Mouse (Mus musculus) layer of hippocampus, postnatal 36 days (tissue): ENCODE data around the gene Zfp850. TPM values are rescaled to one million over a fixed set of nuclear protein-coding genes. Genes with fewer than 3 reads are reported as not detected.
A peak's percentile ranks its signal among the peaks of the same experiment; 100 is the strongest.
"Not testable (repeated sequence)": the region's sequence is repeated elsewhere in the genome, so short reads cannot be mapped to it uniquely, and the experiment has no call there.

Experiments used
- DNase-seq, 2 experiments: peaks; one replicate each; pipeline ENCODE4 v3.0.0; 2022
- total RNA-seq, 2 experiments: library from RNA; stranded (reverse); gene quantifications; 2 replicates each; pipeline ENCODE4 v1.2.3; 2021

Gene Zfp850
- total RNA-seq = 1 to 10 TPM; 5.7 to 6.8 TPM

DNA sequence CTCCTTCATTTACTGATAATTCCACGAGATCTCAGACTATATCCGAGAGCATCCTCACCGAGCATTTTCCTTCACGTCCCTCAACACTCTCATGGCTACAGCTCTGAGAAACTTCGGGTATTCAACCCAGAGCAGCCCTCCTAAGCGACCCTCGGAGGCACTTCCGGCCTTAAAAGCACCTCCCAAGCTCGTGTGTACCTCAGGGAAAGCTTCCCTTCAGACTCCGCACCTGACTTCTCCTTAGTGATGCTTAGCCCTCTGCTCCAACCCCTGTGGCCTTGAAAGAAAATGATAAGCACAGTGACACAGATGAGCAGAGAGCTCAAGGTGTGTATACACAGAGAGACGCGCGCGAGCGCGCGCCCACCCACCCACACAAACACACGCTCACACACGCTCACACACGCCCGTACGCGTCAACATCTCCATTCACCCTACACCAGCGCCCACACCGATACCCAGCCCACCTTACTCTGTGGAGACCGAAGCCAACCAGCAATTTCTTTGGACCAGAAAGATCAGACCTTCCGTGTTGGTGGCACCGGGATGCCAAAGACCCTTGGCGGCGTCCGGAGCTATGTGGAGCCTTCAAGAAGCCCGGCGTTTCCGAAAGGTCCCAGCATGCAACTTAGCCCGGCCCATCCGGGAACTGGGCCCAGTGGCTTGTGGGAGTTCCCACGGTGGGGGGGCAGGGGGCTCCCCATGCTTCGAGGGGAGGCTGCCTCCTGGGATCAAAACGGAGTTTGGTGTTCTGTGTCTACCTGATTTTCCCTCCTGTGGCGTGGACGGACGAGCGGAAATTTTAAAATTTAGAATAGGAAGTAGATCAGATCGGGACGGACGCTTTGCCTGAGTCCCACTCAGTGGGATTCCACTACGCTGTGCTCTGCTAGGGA lies at the start of gene Zfp850:
Gene Zfp850 (minus strand): TSS at position 567 of the 896 bp plus-strand sequence.
- peak; percentile 82 to 83 for DNase-seq

DNA sequence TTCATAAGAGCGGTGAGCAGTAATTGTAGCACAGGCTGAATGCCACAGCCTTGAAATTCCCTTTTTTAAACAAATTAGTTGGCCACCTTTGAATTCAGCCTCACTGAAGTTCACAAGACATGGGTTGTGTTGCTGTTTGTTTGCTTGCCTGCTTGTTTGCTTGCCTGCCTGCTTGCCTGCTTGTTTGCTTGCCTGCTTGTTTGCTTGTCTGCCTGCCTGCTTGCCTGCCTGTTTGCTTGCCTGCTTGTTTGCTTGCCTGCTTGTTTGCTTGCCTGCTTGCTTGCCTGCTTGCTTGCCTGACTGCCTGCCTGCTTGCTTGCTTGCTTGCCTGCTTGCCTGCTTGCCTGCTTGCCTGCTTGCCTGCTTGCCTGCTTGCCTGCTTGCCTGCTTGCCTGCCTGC lies 46.1 kb upstream of the Zfp850 start:
- no peak for DNase-seq

DNA sequence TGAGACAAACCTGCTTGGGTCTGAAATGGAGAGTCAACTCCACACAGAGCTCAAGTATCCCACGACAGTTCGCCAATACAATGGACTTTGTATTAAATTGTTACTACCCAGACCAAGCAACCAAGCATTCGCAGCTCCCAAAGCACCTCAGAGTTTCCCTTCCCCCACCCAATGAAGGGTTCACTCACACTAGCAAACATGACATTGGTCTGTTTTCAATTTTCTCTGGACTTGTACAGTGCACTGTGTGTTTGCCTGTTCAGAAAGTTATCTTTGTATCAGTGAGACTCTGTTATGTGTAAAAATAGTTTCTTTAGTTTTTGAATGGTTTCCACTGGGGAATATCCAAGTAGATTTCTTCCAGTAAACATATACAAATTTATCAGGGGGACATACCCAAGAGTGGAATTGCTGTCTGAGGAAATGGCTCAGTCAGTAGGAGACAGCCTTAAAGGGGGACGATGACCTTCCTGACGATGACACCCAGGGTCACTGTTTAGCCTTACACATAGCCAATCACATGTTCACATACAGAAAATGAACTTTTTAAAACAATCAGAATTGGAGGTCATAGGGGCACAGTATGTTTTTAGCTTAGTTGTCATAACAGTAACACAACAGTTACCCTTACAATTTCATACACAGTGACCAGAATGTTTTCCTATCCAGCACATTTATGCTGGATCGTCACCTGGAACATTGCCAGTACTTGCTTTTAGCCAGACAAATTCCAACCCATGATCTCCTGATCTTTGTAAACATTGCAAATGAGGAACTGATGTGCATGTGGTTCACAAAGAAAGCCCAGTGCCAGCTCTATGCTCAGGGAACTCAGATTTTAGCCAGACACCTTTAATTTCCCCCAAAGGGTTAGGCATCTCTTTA lies 39.4 kb upstream of the Zfp850 start:
- no peak for DNase-seq

GRCm38 (mm10) chr7:28050584-28050983 lies 36.7 kb upstream of the Zfp850 start:
- DNase-seq = no peak

GRCm38 (mm10) chr7:28049476-28050409 lies 35.8 kb upstream of the Zfp850 start, which contains the start of gene Psmc4:
Gene Psmc4 (minus strand): TSS chr7:28050101.
- peak; percentile 97 to 98 for DNase-seq

DNA sequence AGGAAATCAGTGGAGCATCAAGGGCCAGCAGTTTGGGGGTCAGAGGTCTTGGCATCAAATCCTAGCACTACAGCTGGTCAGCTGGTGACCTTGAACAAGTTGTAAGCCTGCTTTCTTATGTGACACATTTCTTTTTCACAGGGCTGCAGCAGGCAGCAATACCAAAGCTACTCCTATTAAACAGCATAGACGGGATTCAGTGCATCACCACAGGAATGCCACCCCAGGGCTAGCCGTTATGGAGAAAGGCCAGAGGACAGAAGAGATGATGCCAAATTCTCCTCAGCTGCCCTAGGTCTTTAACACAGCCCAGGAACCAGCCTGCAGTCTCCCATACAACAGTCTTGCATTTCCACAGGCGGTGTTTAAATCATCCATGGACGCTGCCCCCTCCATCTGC lies 30.6 kb upstream of the Zfp850 start:
- no peak for DNase-seq

DNA sequence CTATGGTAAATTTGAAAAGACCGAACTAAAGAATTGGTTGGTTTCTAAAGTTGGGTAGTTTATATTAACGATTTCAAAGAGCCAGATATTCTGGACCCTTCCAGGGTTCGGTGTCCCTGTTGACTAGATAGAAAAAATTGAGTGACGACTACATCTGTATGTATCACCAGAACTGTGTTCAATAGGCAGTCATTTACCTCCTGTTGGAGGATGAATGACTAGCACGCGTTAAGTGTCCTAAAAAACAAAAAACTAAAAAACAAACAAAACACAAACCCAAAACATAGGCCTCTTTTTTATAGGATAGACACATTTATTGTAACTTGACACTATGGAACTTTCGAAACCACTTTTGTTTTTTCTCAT lies 513 bp upstream of the Zfp850 start:
- no peak for DNase-seq

DNA sequence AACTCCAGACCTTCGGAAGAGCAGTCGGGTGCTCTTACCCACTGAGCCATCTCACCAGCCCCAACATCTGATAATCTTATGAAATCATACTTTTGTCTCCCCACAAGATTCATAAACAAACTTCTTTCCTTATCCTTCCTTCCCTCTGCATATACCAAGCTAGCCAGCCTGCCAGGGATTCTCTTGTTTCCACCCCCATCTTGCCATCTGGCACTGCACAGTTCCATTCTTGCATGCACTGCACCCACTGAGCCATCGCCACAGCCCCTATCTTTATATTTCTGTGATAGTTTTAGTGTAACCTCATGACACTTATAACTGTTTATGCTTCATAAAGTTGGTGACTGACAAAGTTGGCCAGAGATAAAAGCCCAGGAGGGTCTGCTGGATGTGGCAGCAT lies 3.6 kb downstream of the Zfp850 start:
- DNase-seq = peak; percentile 47

- DNase-seq = no peak
These were observed 31.7 kb downstream of the Zfp850 start for GRCm38 (mm10) chr7:27982197-27982596.

DNA sequence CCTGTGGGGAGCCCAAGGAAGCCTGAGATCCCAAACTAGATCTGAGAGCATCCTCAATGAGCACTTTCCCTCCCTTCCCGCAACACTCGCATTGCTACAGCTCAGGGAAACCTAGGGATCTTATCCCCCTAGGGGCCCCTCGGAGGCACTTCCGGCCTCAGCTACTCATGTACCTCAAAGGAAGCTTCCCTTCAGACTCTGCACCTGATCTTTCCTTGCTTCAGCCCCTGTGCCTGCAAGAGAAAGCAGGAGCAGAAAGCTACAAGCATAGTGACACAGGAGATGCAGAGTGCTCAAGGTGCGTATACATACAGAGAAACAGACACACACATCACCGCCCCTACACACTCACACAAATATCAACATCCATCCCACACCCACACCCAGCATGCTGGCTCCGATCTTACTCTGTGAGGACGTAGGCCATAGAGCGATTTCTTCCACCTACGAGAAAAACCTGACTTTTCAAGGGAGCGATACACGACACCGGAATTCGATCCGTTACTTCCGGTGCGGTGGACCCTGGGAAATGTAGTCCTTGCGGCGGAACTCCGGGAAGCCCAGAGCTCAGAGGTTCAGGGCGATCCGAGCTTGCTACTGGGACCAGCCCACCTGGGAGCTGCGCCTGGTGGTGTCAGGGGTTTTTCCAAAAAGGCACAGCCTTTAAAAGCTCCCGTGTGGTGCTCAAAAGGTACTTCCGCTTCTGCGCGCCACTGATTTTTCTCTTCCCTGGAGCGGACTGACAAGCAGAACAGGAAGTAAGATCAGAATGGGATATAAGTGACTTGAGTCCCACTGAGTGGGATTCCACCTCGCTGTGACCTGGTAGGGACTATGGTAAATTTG lies 35.0 kb downstream of the Zfp850 start, which contains the start of gene Zfp780b:
Gene Zfp780b (minus strand): TSS at position 489 of the 846 bp plus-strand sequence.
- DNase-seq = peak; percentile 72 to 78

- not testable (repeated sequence) for DNase-seq
These were observed 64.5 kb downstream of the Zfp850 start for GRCm38 (mm10) chr7:27949451-27949850.

DNA sequence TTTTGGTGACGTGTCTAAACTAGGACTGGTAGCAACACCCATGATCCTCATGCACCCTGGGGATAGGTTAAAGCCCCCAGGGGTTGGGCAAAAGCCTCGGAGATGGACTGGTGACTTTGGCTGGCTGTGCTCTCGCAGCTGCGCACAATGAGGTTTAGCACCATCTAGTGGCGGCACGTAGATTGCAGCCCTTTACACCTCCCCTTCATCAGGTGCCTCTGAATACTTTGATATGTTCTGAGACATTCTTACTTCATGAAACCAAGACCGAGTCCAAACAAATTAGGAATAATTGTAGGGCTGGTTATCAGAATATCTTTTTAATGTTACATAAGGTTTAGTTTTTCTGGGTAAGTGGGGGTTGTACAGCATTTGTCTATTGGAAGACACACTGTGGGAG lies 72.0 kb downstream of the Zfp850 start:
- DNase-seq = peak in 1 of 2 experiments; percentile 6

Other genes starting within 250 kb of the Zfp850 start
- 1 to 10 TPM; 8.8 to 10.0 TPM for gene Zfp626, start 206.9 kb downstream of the Zfp850 start, total RNA-seq
- 1 to 10 TPM; 4.1 to 4.4 TPM for gene Zfp59, start 175.5 kb downstream of the Zfp850 start, total RNA-seq
- gene Zfp607a, start 156.6 kb downstream of the Zfp850 start, total RNA-seq = 1 to 10 TPM; 1.9 to 2.5 TPM
- gene Zfp974, start 84.7 kb downstream of the Zfp850 start, total RNA-seq = 10 to 100 TPM; 15.2 to 16.0 TPM
- 10 to 100 TPM; 21.6 TPM for gene Zfp780b, start 34.9 kb downstream of the Zfp850 start, total RNA-seq
- 100 to 1,000 TPM; 122 to 131 TPM for gene Psmc4, start 36.0 kb upstream of the Zfp850 start, total RNA-seq
- under 1 TPM; 0.81 to 0.92 TPM for gene Fcgbp, start 57.1 kb upstream of the Zfp850 start, total RNA-seq
- gene 9530053A07Rik, start 115.4 kb upstream of the Zfp850 start, total RNA-seq = not detected
- 10 to 100 TPM; 48.3 to 55.8 TPM for gene Fbl, start 155.6 kb upstream of the Zfp850 start, total RNA-seq
- 10 to 100 TPM; 45.7 to 52.4 TPM for gene Dyrk1b, start 165.4 kb upstream of the Zfp850 start, total RNA-seq